11 mouse cellular contexts compared by ENCODE assay signal in genomic region chr7:49163789-49164188, GRCm38 (mm10).
DNase-seq lines count a peak whose midpoint lies in the region; ATAC-seq lines count a peak whose summit lies in the region.
"Had no signal": no experiment of that assay in that cellular context is flagged by ENCODE, and none has a peak within 500 bp of the region (broad histone marks: within the 10 kb centered on the region; RNA-seq: fewer than 3 reads in every experiment).

No protein-coding gene starts in this region.

- no peaks in the 10 kb centered on the region for H3K27me3 ChIP-seq in heart, embryonic 13.5 days (replicated peaks)
- no peaks in the 10 kb centered on the region for H3K27me3 ChIP-seq in hindbrain, embryonic 15.5 days
- no peaks in the 10 kb centered on the region for H3K27me3 ChIP-seq in neural tube, embryonic 14.5 days (ENCODE audit: control insufficient read depth, insufficient read depth, low read length)
- H3K27me3 ChIP-seq in limb, embryonic 10.5 days (ENCODE audit: low read depth, poor library complexity, severe bottlenecking) = no peaks in the 10 kb centered on the region; the same call in 1 of the 2 replicates
- H3K27me3 ChIP-seq: limb, embryonic 13.5 days had no signal

- H3K9me3 ChIP-seq in heart, embryonic 13.5 days = no peaks in the 10 kb centered on the region
- H3K9me3 ChIP-seq in hindbrain, embryonic 15.5 days = no peaks in the 10 kb centered on the region
- no peaks in the 10 kb centered on the region for H3K9me3 ChIP-seq in neural tube, embryonic 14.5 days (ENCODE audit: control insufficient read depth, low read length)
- no peaks in the 10 kb centered on the region for H3K9me3 ChIP-seq in limb, embryonic 10.5 days (replicated peaks)
- H3K9me3 ChIP-seq: limb, embryonic 13.5 days had no signal

- peaks cover 54% of the 10 kb centered on the region for H3K4me1 ChIP-seq in heart, embryonic 13.5 days
- H3K4me1 ChIP-seq in hindbrain, embryonic 15.5 days (replicated peaks) = peaks cover 73% of the 10 kb centered on the region
- H3K4me1 ChIP-seq in neural tube, embryonic 14.5 days (ENCODE audit: control insufficient read depth, insufficient read depth, low read length) = peaks cover 17% of the 10 kb centered on the region
- peaks cover 13% of the 10 kb centered on the region; the same call in 1 of the 2 replicates for H3K4me1 ChIP-seq in limb, embryonic 10.5 days

- no peaks in the 10 kb centered on the region for H3K36me3 ChIP-seq in heart, embryonic 13.5 days
- no peaks in the 10 kb centered on the region for H3K36me3 ChIP-seq in hindbrain, embryonic 15.5 days
- H3K36me3 ChIP-seq in neural tube, embryonic 14.5 days (ENCODE audit: control insufficient read depth, insufficient read depth, low read length) = no peaks in the 10 kb centered on the region
- no peaks in the 10 kb centered on the region for H3K36me3 ChIP-seq in limb, embryonic 10.5 days
- H3K36me3 ChIP-seq: limb, embryonic 13.5 days had no signal

- ATAC-seq in heart, embryonic 13.5 days (ENCODE audit: extremely low read depth, insufficient number of reproducible peaks, low FRiP score, low TSS enrichment) = no peak
- no peak for ATAC-seq in hindbrain, embryonic 15.5 days (ENCODE audit: low FRiP score, low read depth)
- no peak for ATAC-seq in neural tube, embryonic 14.5 days (ENCODE audit: low read depth)

- WGBS in heart, embryonic 13.5 days = 61% methylated on average over 11 of the region's 11 CpGs
- WGBS in hindbrain, embryonic 15.5 days = 19% methylated on average over 11 of the region's 11 CpGs
- 33% methylated on average over 11 of the region's 11 CpGs for WGBS in neural tube, embryonic 14.5 days
- 84% methylated on average over 11 of the region's 11 CpGs for WGBS in limb, embryonic 10.5 days

- DNase-seq in heart, adult 11 months = no peak
- DNase-seq in lung, adult 18-20 months = peak; percentile 55 to 69
- DNase-seq in lung, postnatal 4 days = no peak
- no peak for DNase-seq in limb, embryonic 10.5 days (ENCODE audit: low spot score)
- DNase-seq in cerebellum, postnatal 4 days (ENCODE audit: low spot score in 2 of 2) = no peak
- DNase-seq: kidney, postnatal 4 days; thymus, postnatal 14 days had no signal

- no peak overlapping the region for H3K4me3 ChIP-seq in heart, embryonic 13.5 days
- no peak overlapping the region for H3K4me3 ChIP-seq in hindbrain, embryonic 15.5 days
- no peak overlapping the region for H3K4me3 ChIP-seq in neural tube, embryonic 14.5 days (ENCODE audit: low read depth, low read length)
- H3K4me3 ChIP-seq in limb, embryonic 10.5 days = no peak overlapping the region
- H3K4me3 ChIP-seq: limb, embryonic 13.5 days had no signal

- H3K27ac ChIP-seq in heart, embryonic 13.5 days (replicated peaks) = peak overlapping the region; percentile 13; the same call in 1 of the 2 replicates
- H3K27ac ChIP-seq in hindbrain, embryonic 15.5 days (replicated peaks) = peak overlapping the region; percentile 66
- H3K27ac ChIP-seq in neural tube, embryonic 14.5 days (ENCODE audit: low read depth, low read length) = peak overlapping the region; percentile 45; the same call in 1 of the 2 replicates
- H3K27ac ChIP-seq in limb, embryonic 10.5 days = no peak overlapping the region
- H3K27ac ChIP-seq: limb, embryonic 13.5 days had no signal

- H3K9ac ChIP-seq in heart, embryonic 13.5 days = 0 out of 2 replicates have a peak overlapping the region, but pooled peaks have one; percentile 33
- H3K9ac ChIP-seq in hindbrain, embryonic 15.5 days = peak overlapping the region; percentile 24; the same call in 1 of the 2 replicates
- no peak overlapping the region for H3K9ac ChIP-seq in neural tube, embryonic 14.5 days (replicated peaks; ENCODE audit: low read depth, low read length)
- H3K9ac ChIP-seq: limb, embryonic 13.5 days had no signal

- H3K4me2 ChIP-seq in heart, embryonic 13.5 days = no peak overlapping the region
- no peak overlapping the region for H3K4me2 ChIP-seq in hindbrain, embryonic 15.5 days
- no peak overlapping the region for H3K4me2 ChIP-seq in neural tube, embryonic 14.5 days (ENCODE audit: low read depth, low read length)
- H3K4me2 ChIP-seq: limb, embryonic 13.5 days had no signal

Comparison
In these comparisons a context has a peak if more than half of its experiments do, and no peak if none do; other contexts are left out.
1. DNase-seq: peak in lung, adult 18-20 months (2 of 2); none in heart, adult 11 months (single experiment), lung, postnatal 4 days (0 of 2), limb, embryonic 10.5 days (single experiment) and cerebellum, postnatal 4 days (0 of 2).